Mouse (Mus musculus) cerebellum, adult 2 months (tissue): Measurements from ENCODE around the gene Ccdc47. TPM values are rescaled to one million over a fixed set of nuclear protein-coding genes. Genes with fewer than 3 reads are reported as not detected.
A peak's percentile ranks its signal among the peaks of the same experiment; 100 is the strongest.

Experiments used
- DNase-seq, 2 experiments: peaks; one replicate each; pipeline ENCODE4 v3.0.0; 2021
- H3K27ac ChIP-seq: fragments of 200-500 bp; 2 replicates; pipeline ENCODE4 v1.5.1; 2012; ENCODE audit warnings: low read length, control low read depth, inconsistent platforms; ENCODE audit not compliant: insufficient read depth
- H3K27me3 ChIP-seq: fragments of 200-500 bp; 2 replicates; pipeline ENCODE4 v1.6.1; 2012; ENCODE audit warnings: inconsistent platforms, mild to moderate bottlenecking, low read length, moderate library complexity; ENCODE audit not compliant: control insufficient read depth, insufficient read depth
- H3K4me1 ChIP-seq: fragments of 200-500 bp; 2 replicates; pipeline ENCODE4 v1.6.1; 2011; ENCODE audit warnings: low read length; ENCODE audit not compliant: control insufficient read depth, insufficient read depth
- H3K4me3 ChIP-seq: fragments of 200-500 bp; replicated peaks from 2 replicates; pipeline ENCODE3; 2011; ENCODE audit warnings: mild to moderate bottlenecking, low read depth, low read length, control low read depth; ENCODE audit not compliant: insufficient read depth
- CTCF ChIP-seq: fragments of 200-500 bp; IDR thresholded peaks from 2 replicates; pipeline ENCODE4 v1.5.1; 2011; ENCODE audit warnings: low read depth, mild to moderate bottlenecking, control low read depth, low read length, moderate library complexity, borderline replicate concordance; ENCODE audit not compliant: insufficient read depth
- POLR2A ChIP-seq: fragments of 200-500 bp; IDR thresholded peaks from 2 replicates; pipeline ENCODE4 v1.6.1; 2011; ENCODE audit warnings: low read length, control low read depth, borderline replicate concordance; ENCODE audit not compliant: insufficient read depth
- WGBS: fragments of 180-500 bp; shearing (Covaris S2); methylation state at CpG from one replicate; pipeline ENCODE4 v1.1.7; 2018; 5-methylcytosine and 5-hydroxymethylcytosine counted together
- polyA plus RNA-seq: library from polyadenylated mRNA; depleted of rRNA; stranded (reverse); fragments of >200 nt; gene quantifications from 2 replicates; pipeline ENCODE4 v1.2.3, GENCODE M21; 2012

Ccdc47 gene
- polyA plus RNA-seq, 1 experiment = 88.8 TPM

GRCm38 (mm10) chr11:106158930-106159215 is 57.3 kb downstream of the Ccdc47 start:
- WGBS = 31% methylated on average over 9 of the region's 9 CpGs
- H3K4me1 ChIP-seq = peaks cover 29% of the 10 kb centered on the region
- no peak for DNase-seq
- peak overlapping the region; percentile 26 for H3K27ac ChIP-seq
- H3K27me3 ChIP-seq = no peaks in the 10 kb centered on the region
- TF ChIP-seq POLR2A (no peak), CTCF (no peak)
- peak overlapping the region; percentile 90 for H3K4me3 ChIP-seq

DNA sequence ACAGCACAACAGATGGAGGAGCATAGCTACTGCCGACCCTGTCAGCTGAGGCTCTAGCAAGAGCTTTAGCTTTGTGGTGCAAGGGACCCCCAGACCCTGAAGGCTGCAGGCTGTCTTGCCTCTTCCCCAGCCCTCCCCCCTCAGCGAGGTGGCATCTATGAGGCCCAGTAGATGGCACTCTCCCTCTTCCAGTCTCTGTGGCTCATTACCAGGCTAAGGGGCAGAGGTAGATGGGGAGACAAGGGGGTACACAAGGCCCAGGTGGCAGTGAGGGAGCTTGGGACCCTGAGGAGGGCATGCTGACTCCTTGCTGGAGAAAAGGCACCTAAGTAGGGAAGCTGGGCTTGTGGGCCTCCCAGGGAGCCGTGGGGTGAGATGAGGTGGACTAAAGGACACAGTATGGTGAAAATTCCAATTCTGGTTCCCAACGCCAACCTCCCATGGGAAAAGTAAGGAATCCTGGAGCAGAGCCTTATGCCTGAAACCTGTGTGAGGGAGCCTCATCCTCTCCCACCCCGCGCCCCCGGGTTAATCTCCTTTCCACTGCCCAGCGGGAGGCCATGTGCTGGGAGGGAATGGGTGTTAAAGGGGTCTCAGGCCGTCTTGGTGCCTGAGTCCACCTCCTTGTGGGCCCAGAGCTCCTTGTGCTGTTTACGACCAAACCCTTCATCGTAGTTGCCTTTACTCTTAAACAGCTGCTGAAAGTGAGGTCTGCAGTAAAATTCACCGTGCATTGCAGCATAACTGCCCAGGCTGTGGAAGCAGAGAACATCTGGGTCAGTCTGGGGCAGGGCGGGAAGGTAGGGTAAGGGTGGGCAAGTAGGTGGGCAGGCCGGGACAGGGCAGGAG is 57.8 kb downstream of the Ccdc47 start:
- 37% methylated on average over 14 of the region's 14 CpGs for WGBS
- peak; percentile 59 to 69 for DNase-seq
- H3K4me1 ChIP-seq = peaks cover 32% of the 10 kb centered on the region
- TF ChIP-seq CTCF = peak; percentile 78
- TF ChIP-seq POLR2A = no peak
- peak overlapping the region; percentile 48 for H3K27ac ChIP-seq
- H3K27me3 ChIP-seq = no peaks in the 10 kb centered on the region
- peak overlapping the region; percentile 90 for H3K4me3 ChIP-seq

DNA sequence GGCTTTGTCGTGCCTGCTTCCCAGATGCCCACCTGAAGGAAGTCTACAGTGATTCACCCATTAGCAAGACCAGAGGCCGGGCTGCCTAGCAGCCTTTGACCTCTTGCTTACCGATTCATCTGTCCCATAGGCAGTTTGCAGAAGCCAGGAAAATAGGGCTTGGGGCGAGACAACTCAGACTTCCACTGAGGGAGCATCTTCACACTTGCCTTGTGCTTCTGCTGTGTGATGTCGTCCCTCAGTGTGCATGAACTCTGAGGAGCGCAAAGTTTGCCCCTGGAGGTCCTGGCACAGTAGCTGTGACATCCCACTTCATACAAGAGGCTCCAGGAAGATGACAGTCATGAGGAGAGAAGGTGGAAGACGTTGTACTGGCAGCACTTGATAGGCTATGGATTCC is 59.0 kb downstream of the Ccdc47 start:
- no peak for DNase-seq
- WGBS = 74% methylated on average over 7 of the region's 7 CpGs
- H3K4me3 ChIP-seq = no peak overlapping the region
- TF ChIP-seq POLR2A = no peak
- no peak for TF ChIP-seq CTCF
- H3K27me3 ChIP-seq = no peaks in the 10 kb centered on the region
- H3K4me1 ChIP-seq = peaks cover 35% of the 10 kb centered on the region
- no peak overlapping the region for H3K27ac ChIP-seq

GRCm38 (mm10) chr11:106156257-106156656 is 59.9 kb downstream of the Ccdc47 start:
- no peak overlapping the region for H3K4me3 ChIP-seq
- peaks cover 33% of the 10 kb centered on the region for H3K4me1 ChIP-seq
- H3K27me3 ChIP-seq = no peaks in the 10 kb centered on the region
- DNase-seq = no peak
- TF ChIP-seq CTCF = no peak
- no peak for TF ChIP-seq POLR2A
- WGBS = 48% methylated on average over 1 of the region's 1 CpGs
- H3K27ac ChIP-seq = no peak overlapping the region

- Histone ChIP-seq H3K27ac (0 out of 2 replicates have a peak overlapping the region, but pooled peaks have one; percentile 33), H3K4me1 (peaks cover 28% of the 10 kb centered on the region), H3K27me3 (no peaks in the 10 kb centered on the region), H3K4me3 (no peak overlapping the region)
- no peak for TF ChIP-seq POLR2A
- TF ChIP-seq CTCF = no peak
- no peak for DNase-seq
- WGBS = 13% methylated on average over 3 of the region's 3 CpGs
These were observed 60.4 kb downstream of the Ccdc47 start for GRCm38 (mm10) chr11:106155761-106156160.

DNA sequence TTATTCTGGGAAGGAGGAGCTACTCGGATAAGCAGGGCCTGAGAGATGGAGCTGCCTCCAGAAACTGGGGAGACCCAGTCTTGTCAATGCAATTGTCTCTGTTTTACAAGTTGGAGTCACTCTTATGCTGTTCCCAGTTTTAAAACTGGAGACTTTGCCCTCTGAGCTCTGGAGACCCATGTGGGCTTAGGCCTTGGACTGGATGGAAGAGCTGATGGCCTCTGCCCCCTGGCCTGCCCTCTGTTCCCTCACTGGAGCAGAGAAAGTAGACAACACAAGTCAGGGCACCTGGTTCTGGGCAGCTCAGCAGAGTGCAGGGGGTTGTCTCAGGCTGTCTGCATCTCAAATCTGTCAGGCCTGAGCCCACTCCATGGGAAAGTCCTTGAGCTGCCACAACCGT is 61.4 kb downstream of the Ccdc47 start:
- H3K27me3 ChIP-seq = no peaks in the 10 kb centered on the region
- TF ChIP-seq POLR2A (no peak), CTCF (no peak)
- 35% methylated on average over 2 of the region's 2 CpGs for WGBS
- DNase-seq = no peak
- H3K4me1 ChIP-seq = peaks cover 27% of the 10 kb centered on the region
- 0 out of 2 replicates have a peak overlapping the region, but pooled peaks have one; percentile 0 for H3K27ac ChIP-seq
- no peak overlapping the region for H3K4me3 ChIP-seq

DNA sequence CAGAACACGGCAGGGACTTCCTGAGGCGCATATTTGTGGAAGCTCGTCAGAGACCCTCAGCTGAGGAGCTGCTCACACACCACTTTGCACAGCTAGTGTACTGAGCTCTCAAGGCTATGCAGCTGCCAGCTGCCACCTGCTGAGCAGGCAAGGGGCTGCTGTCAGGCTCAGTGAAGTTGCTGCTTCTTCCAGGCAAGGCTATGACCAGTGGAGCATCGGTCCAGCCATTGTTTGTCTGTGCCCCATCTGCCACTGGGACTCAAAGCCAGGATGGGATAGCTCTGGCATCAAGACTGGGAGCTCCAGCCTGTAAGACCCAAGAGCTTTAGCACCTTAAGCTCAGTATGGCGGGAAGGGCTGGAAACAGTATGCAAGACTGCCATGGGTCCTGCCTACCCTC is 62.1 kb downstream of the Ccdc47 start:
- DNase-seq = no peak
- H3K27ac ChIP-seq = no peak overlapping the region
- TF ChIP-seq POLR2A (no peak), CTCF (no peak)
- H3K4me3 ChIP-seq = no peak overlapping the region
- WGBS = 21% methylated on average over 5 of the region's 5 CpGs
- no peaks in the 10 kb centered on the region for H3K27me3 ChIP-seq
- peaks cover 25% of the 10 kb centered on the region for H3K4me1 ChIP-seq

DNA sequence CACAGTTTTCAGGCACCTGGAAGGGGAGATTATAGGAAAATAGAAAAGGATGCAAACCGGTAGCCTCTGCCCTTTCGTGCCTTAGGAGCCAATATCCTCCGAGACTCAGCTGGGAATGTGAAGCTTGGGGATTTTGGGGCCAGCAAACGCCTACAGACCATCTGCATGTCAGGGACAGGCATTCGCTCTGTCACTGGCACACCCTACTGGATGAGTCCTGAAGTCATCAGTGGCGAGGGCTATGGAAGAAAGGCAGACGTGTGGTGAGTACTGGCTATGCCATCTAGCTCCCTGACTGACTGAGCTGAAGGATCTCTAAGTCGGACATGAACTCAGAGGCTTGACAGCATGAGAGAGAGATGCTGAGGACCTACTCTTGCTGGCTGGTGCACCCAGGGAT is 64.0 kb downstream of the Ccdc47 start:
- Histone ChIP-seq H3K27me3 (no peaks in the 10 kb centered on the region), H3K27ac (peak overlapping the region; percentile 66), H3K4me3 (no peak overlapping the region), H3K4me1 (peaks cover 14% of the 10 kb centered on the region)
- 13% methylated on average over 8 of the region's 8 CpGs for WGBS
- peak in 1 of 2 experiments; percentile 68 for DNase-seq
- no peak for TF ChIP-seq POLR2A
- peak; percentile 51; the same call in 1 of the 2 replicates for TF ChIP-seq CTCF
